Mouse (Mus musculus): ENCODE data around the gene Atp5g1. TPM values are rescaled to one million over a fixed set of nuclear protein-coding genes. Genes with fewer than 3 reads are reported as not detected.

Atp5g1 gene
- polyA plus RNA-seq, 1 experiment from 2014 or later: 535 TPM

- no peak overlapping the region for H3K27ac ChIP-seq (replicated peaks; ENCODE audit: low read depth, low read length)
Observed at GRCm38 (mm10) chr11:96044803-96045567, 30.5 kb downstream of the Atp5g1 start.

GRCm38 (mm10) chr11:96038560-96038959 lies 36.9 kb downstream of the Atp5g1 start:
- Histone ChIP-seq H3K4me3 (ENCODE audit: low read depth, low read length) (no peak overlapping the region), H3K27ac (replicated peaks; ENCODE audit: low read depth, low read length) (no peak overlapping the region), H3K9ac (ENCODE audit: low read length) (no peak overlapping the region), H3K4me2 (ENCODE audit: low read depth, severe bottlenecking) (no peak overlapping the region), H3K9me3 (ENCODE audit: control insufficient read depth, low read length) (no peaks in the 10 kb centered on the region), H3K36me3 (ENCODE audit: control insufficient read depth, insufficient read depth, low read length) (peaks cover 5% of the 10 kb centered on the region; the same call in 1 of the 2 replicates), H3K4me1 (ENCODE audit: control insufficient read depth, insufficient read depth, low read length) (no peaks in the 10 kb centered on the region), H3K27me3 (ENCODE audit: control insufficient read depth, insufficient read depth, low read length) (no peaks in the 10 kb centered on the region)
- 96% methylated on average over 1 of the region's 1 CpGs for WGBS
- DNase-seq (ENCODE audit: low spot score): no peak
- ATAC-seq (ENCODE audit: insufficient number of reproducible peaks, low FRiP score, low TSS enrichment, low read depth): no peak

More at GRCm38 (mm10) chr11:96044803-96045567, 30.5 kb downstream of the Atp5g1 start:
- H3K27me3 ChIP-seq (ENCODE audit: control insufficient read depth, insufficient read depth, low read length): no peaks in the 10 kb centered on the region
- no peaks in the 10 kb centered on the region for H3K9me3 ChIP-seq (ENCODE audit: control insufficient read depth, low read length)
- no peak overlapping the region for H3K4me2 ChIP-seq (ENCODE audit: low read depth, severe bottlenecking)
- H3K9ac ChIP-seq (ENCODE audit: low read length): no peak overlapping the region
- 87% methylated on average over 11 of the region's 11 CpGs for WGBS
- ATAC-seq (ENCODE audit: insufficient number of reproducible peaks, low FRiP score, low TSS enrichment, low read depth) (no peak), DNase-seq (ENCODE audit: low spot score) (no peak)
- peaks cover 15% of the 10 kb centered on the region; the same call in 1 of the 2 replicates for H3K36me3 ChIP-seq (ENCODE audit: control insufficient read depth, insufficient read depth, low read length)
- H3K4me3 ChIP-seq (ENCODE audit: low read depth, low read length): no peak overlapping the region
- H3K4me1 ChIP-seq (ENCODE audit: control insufficient read depth, insufficient read depth, low read length): no peaks in the 10 kb centered on the region

GRCm38 (mm10) chr11:96037499-96037898 lies 38.0 kb downstream of the Atp5g1 start:
- H3K27me3 ChIP-seq (ENCODE audit: control insufficient read depth, insufficient read depth, low read length): no peaks in the 10 kb centered on the region
- no peak overlapping the region for H3K9ac ChIP-seq (ENCODE audit: low read length)
- H3K4me1 ChIP-seq (ENCODE audit: control insufficient read depth, insufficient read depth, low read length): no peaks in the 10 kb centered on the region
- no peak for DNase-seq (ENCODE audit: low spot score)
- H3K4me3 ChIP-seq (ENCODE audit: low read depth, low read length): no peak overlapping the region
- H3K36me3 ChIP-seq (ENCODE audit: control insufficient read depth, insufficient read depth, low read length): peaks cover 5% of the 10 kb centered on the region; the same call in 1 of the 2 replicates
- no peak overlapping the region for H3K4me2 ChIP-seq (ENCODE audit: low read depth, severe bottlenecking)
- ATAC-seq (ENCODE audit: insufficient number of reproducible peaks, low FRiP score, low TSS enrichment, low read depth): no peak
- 90% methylated on average over 5 of the region's 5 CpGs for WGBS
- H3K27ac ChIP-seq (replicated peaks; ENCODE audit: low read depth, low read length): no peak overlapping the region
- no peaks in the 10 kb centered on the region for H3K9me3 ChIP-seq (ENCODE audit: control insufficient read depth, low read length)

- H3K9ac ChIP-seq (ENCODE audit: low read length): peak overlapping the region; percentile 74
- no peak overlapping the region for H3K27ac ChIP-seq (replicated peaks; ENCODE audit: low read depth, low read length)
- H3K4me2 ChIP-seq (ENCODE audit: low read depth, severe bottlenecking): peak overlapping the region; percentile 95
- no peaks in the 10 kb centered on the region for H3K27me3 ChIP-seq (ENCODE audit: control insufficient read depth, insufficient read depth, low read length)
- H3K4me3 ChIP-seq (ENCODE audit: low read depth, low read length): peak overlapping the region; percentile 97
- DNase-seq (ENCODE audit: low spot score): no peak
- H3K36me3 ChIP-seq (ENCODE audit: control insufficient read depth, insufficient read depth, low read length): peaks cover 2% of the 10 kb centered on the region; the same call in 1 of the 2 replicates
- H3K9me3 ChIP-seq (ENCODE audit: control insufficient read depth, low read length): no peaks in the 10 kb centered on the region
- no peak for ATAC-seq (ENCODE audit: insufficient number of reproducible peaks, low FRiP score, low TSS enrichment, low read depth)
- H3K4me1 ChIP-seq (ENCODE audit: control insufficient read depth, insufficient read depth, low read length): no peaks in the 10 kb centered on the region
- 9% methylated on average over 6 of the region's 6 CpGs for WGBS
Observed at GRCm38 (mm10) chr11:96035133-96035532, 40.3 kb downstream of the Atp5g1 start.

- Histone ChIP-seq H3K4me1 (ENCODE audit: control insufficient read depth, insufficient read depth, low read length) (no peaks in the 10 kb centered on the region), H3K9me3 (ENCODE audit: control insufficient read depth, low read length) (no peaks in the 10 kb centered on the region), H3K4me2 (ENCODE audit: low read depth, severe bottlenecking) (peak within 1 kb of the TSS; percentile 95), H3K27ac (replicated peaks; ENCODE audit: low read depth, low read length) (no peak within 1 kb of the TSS), H3K27me3 (ENCODE audit: control insufficient read depth, insufficient read depth, low read length) (no peaks in the 10 kb centered on the region), H3K36me3 (ENCODE audit: control insufficient read depth, insufficient read depth, low read length) (peaks cover 2% of the 10 kb centered on the region; the same call in 1 of the 2 replicates), H3K9ac (ENCODE audit: low read length) (peak within 1 kb of the TSS; percentile 74), H3K4me3 (ENCODE audit: low read depth, low read length) (peak within 1 kb of the TSS; percentile 97)
- ATAC-seq (ENCODE audit: insufficient number of reproducible peaks, low FRiP score, low TSS enrichment, low read depth) (no peak), DNase-seq (ENCODE audit: low spot score) (peak; percentile 99)
- under 1% methylated on average over 23 of the region's 29 CpGs for WGBS
Observed at GRCm38 (mm10) chr11:96034596-96035052, 40.8 kb downstream of the Atp5g1 start, which contains the start of gene Snf8. Gene Snf8, plus strand, starts transcription at chr11:96034885.

GRCm38 (mm10) chr11:96034116-96034515 lies 41.4 kb downstream of the Atp5g1 start:
- H3K9ac ChIP-seq (ENCODE audit: low read length): peak overlapping the region; percentile 74; the same call in 1 of the 2 replicates
- DNase-seq (ENCODE audit: low spot score) (no peak), ATAC-seq (ENCODE audit: insufficient number of reproducible peaks, low FRiP score, low TSS enrichment, low read depth) (no peak)

GRCm38 (mm10) chr11:96033264-96033663 lies 42.2 kb downstream of the Atp5g1 start:
- DNase-seq (ENCODE audit: low spot score) (no peak), ATAC-seq (ENCODE audit: insufficient number of reproducible peaks, low FRiP score, low TSS enrichment, low read depth) (no peak)
- WGBS: 90% methylated on average over 2 of the region's 3 CpGs

More at GRCm38 (mm10) chr11:96034116-96034515, 41.4 kb downstream of the Atp5g1 start:
- no peak overlapping the region for H3K27ac ChIP-seq (replicated peaks; ENCODE audit: low read depth, low read length)
- no peaks in the 10 kb centered on the region for H3K27me3 ChIP-seq (ENCODE audit: control insufficient read depth, insufficient read depth, low read length)
- H3K4me3 ChIP-seq (ENCODE audit: low read depth, low read length): peak overlapping the region; percentile 97
- H3K36me3 ChIP-seq (ENCODE audit: control insufficient read depth, insufficient read depth, low read length): no peaks in the 10 kb centered on the region; the same call in 1 of the 2 replicates
- H3K9me3 ChIP-seq (ENCODE audit: control insufficient read depth, low read length): no peaks in the 10 kb centered on the region
- peak overlapping the region; percentile 95 for H3K4me2 ChIP-seq (ENCODE audit: low read depth, severe bottlenecking)
- WGBS: 46% methylated on average over 8 of the region's 8 CpGs
- H3K4me1 ChIP-seq (ENCODE audit: control insufficient read depth, insufficient read depth, low read length): no peaks in the 10 kb centered on the region

GRCm38 (mm10) chr11:96031701-96032100 lies 43.8 kb downstream of the Atp5g1 start:
- H3K9me3 ChIP-seq (ENCODE audit: control insufficient read depth, low read length): no peaks in the 10 kb centered on the region
- H3K4me1 ChIP-seq (ENCODE audit: control insufficient read depth, insufficient read depth, low read length): no peaks in the 10 kb centered on the region
- no peak overlapping the region for H3K4me2 ChIP-seq (ENCODE audit: low read depth, severe bottlenecking)
- ATAC-seq (ENCODE audit: insufficient number of reproducible peaks, low FRiP score, low TSS enrichment, low read depth) (no peak), DNase-seq (ENCODE audit: low spot score) (no peak)
- no peaks in the 10 kb centered on the region for H3K36me3 ChIP-seq (ENCODE audit: control insufficient read depth, insufficient read depth, low read length)
- no peak overlapping the region for H3K4me3 ChIP-seq (ENCODE audit: low read depth, low read length)
- no peaks in the 10 kb centered on the region for H3K27me3 ChIP-seq (ENCODE audit: control insufficient read depth, insufficient read depth, low read length)
- H3K27ac ChIP-seq (replicated peaks; ENCODE audit: low read depth, low read length): no peak overlapping the region
- H3K9ac ChIP-seq (ENCODE audit: low read length): no peak overlapping the region
- 82% methylated on average over 2 of the region's 2 CpGs for WGBS

More at GRCm38 (mm10) chr11:96033264-96033663, 42.2 kb downstream of the Atp5g1 start:
- Histone ChIP-seq H3K4me1 (ENCODE audit: control insufficient read depth, insufficient read depth, low read length) (no peaks in the 10 kb centered on the region), H3K9me3 (ENCODE audit: control insufficient read depth, low read length) (no peaks in the 10 kb centered on the region), H3K27ac (replicated peaks; ENCODE audit: low read depth, low read length) (no peak overlapping the region), H3K36me3 (ENCODE audit: control insufficient read depth, insufficient read depth, low read length) (no peaks in the 10 kb centered on the region; the same call in 1 of the 2 replicates), H3K4me2 (ENCODE audit: low read depth, severe bottlenecking) (no peak overlapping the region), H3K4me3 (ENCODE audit: low read depth, low read length) (no peak overlapping the region), H3K9ac (ENCODE audit: low read length) (no peak overlapping the region), H3K27me3 (ENCODE audit: control insufficient read depth, insufficient read depth, low read length) (no peaks in the 10 kb centered on the region)
